Mouse (Mus musculus) adrenal gland, adult 8-10 months (tissue): ENCODE data around the gene Dab2. TPM values are rescaled to one million over a fixed set of nuclear protein-coding genes. Genes with fewer than 3 reads are reported as not detected.

Experiments used
- DNase-seq: peaks from one replicate; pipeline ENCODE4 v3.0.0; 2022
- total RNA-seq, 4 experiments: library from RNA; stranded (reverse); gene quantifications; 2 replicates each; pipeline ENCODE4 v1.2.4; 2022

Gene Dab2
- total RNA-seq, 4 experiments from 2014 or later: 433 to 532 (median 460) TPM

DNA sequence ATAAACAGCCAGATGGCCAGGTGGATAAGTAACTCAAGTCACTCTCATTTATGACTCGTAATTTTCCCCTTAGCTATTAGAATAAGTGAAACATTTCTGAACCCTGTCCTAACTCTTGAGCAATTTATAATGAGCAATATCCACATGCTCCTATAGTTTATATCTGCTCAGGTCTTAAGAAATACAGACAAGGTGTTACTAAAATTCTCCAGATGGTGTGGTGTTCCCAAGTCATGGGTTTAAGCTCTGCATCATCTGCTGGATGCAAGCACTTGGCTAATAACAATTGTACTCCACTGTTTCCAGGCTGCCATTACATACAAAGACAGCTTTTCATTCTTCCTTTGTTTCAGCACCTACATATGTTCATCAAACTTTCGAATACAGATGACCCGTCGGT lies 98.6 kb downstream of the Dab2 start:
- no peak for DNase-seq

DNA sequence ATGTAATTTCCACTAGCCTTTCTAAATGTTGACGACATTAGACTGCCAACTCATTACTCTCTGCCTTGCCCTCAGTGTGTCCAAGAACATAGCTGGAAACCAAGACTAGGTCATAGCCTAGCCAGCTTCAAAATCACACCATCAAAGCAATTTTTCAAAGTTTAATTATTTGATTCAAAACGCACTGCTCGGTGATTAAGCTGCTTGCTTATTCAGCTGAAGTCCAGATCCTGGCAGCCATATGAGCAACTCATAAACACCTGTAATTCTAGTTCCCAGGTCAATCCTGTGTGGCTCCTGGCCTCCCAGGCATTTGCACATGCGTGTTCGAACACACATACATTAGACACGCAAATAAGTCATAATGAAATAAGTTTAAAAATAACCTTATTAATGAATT lies 99.3 kb downstream of the Dab2 start:
- no peak for DNase-seq

DNA sequence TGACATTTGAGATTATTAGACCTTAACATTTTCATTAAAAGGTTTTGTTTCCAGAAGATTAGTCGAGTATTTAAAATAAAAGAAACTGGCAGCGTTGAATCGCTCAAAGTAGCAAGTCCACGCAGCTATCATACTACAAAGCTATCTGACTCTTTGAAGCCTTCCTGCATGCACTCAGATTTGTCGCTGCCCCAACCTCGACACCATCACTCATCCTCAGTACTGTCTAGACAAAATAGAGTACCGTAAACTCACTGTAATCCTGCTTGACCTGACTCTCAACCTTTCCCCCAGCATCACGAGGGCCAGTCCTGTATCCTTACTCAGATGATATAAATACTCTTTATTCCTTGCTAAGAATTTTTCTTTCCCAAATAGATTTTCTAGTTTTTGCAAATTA lies 100.5 kb downstream of the Dab2 start:
- DNase-seq: peak; percentile 61

DNA sequence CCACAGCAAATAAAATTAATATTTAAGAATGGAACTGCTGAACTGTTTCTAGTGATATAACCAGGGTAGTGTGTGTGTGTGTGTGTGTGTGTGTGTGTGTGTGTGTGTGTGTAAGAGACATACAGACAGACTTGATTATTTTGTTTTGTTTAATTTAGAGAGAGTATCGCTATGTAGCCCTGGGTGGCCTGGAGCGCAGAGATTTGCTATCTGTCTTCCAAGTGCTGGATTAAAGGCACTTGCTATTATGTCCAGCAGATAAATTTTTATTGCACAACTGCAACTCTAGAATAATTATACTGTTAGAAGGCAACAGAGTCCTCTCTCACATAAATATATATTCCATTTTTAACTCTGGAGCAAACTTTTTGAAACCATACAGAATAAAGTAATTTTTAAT lies 102.8 kb downstream of the Dab2 start:
- no peak for DNase-seq

DNA sequence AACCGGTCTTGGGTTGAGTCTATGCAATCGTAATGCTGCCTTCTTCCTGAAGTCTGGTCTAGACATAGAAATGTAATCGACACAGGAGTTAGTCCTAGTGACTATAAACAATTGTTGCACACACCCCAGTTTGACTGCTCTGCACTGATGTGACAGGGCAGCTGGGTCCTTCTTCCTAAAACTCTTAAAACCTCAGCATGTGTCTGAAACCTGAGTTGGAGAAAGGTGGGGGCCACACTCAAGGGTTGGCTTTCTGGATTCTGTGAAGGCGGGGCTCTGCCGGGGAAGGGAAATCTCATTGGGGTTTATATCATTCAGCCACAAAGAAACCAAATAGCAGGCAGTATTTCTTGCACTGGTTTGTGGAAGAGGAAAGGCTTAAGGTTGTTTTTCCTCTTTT lies 104.6 kb downstream of the Dab2 start:
- DNase-seq: no peak

DNA sequence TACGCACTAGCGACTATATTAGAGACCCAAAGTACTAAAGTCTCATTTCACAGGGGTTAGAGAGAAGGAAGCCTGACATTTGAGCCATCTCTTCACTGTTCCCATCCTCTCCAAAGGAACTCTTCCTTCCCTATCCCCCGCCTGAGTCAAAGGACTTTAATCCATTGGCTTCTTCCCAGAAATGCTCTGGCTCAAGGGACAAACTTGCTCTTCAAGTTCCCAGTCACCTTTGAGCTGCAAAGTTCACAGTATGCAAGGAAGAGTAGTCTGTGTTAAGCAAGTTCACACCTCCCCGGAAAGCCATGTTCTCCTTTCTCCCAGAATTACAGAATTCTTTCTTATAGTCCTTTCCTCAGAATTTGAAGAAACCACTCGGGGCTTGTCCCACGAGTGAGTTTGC lies 107.2 kb downstream of the Dab2 start:
- DNase-seq: no peak

DNA sequence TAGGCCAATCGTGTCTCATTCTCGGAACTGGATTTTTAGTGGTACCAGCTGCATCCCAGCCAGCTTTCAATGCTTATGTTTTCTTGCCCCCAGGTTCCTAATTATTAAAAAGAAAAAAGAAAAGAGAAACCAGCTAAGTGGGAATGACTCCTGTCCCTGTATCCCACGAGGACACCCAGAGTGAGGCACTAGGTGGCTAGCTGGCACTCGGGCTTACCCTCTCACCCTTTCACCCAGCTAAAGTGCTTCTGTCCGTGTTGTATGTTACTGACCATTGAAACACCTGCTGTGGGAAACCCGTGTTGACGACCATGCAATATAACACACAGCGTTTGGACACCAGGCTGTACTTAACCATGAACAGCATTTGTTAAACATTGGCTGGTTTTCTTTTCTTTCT lies 109.4 kb downstream of the Dab2 start:
- DNase-seq: no peak

DNA sequence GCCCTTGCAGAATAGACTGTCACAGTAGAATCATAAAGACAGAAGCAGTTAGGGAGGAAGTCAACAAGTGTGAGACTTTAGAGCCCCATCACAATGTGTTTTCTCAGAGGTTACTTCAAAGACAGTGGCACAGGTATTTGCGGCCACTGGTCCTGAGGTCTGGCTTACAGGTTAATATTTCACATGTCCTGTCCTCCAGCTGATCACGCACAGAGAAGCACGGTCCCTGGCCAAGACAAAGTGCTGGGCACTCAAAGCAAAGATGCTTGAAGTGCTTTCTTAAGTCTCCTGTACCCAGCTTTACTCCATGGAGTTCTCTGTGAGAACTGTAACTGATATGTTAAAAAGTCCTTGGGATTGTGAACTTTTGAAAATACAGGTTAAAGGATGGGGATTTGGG lies 110.6 kb downstream of the Dab2 start:
- DNase-seq: no peak

DNA sequence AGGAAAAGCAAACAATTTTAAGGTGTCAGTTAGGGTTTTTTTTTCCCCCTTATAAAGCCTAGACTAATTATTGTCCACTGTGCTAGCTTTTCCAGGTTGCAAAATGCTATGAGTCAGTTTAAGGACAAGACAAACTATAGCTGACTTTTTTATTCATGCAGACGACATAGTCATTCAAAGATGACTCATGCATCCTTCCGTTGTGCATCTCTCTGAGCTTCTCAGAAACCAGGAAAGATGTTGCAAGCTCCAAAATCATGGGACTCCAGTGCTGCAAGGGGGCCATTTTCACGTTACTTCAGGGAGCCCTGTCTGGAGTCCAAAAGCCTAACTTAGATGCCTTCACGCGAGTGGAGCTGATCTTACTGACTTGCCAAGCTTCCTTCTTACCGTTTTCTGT lies 111.7 kb downstream of the Dab2 start:
- DNase-seq: no peak

DNA sequence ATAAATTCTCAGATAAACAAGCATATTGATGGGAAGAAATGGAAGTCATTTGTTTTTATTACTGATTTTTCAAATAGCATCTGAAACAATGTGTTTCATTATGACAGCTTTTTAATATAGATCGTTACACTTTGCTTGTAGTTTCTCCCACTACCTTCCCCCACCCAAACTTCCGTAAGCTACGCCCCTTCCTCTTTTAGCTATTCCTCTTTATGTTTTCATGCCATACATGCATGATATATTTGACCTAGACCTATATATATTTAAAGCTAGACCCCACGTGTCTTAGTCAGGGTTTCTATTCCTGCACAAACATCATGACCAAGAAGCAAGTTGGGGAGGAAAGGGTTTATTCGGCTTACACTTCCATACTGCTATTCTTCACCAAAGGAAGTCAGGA lies 115.7 kb downstream of the Dab2 start:
- DNase-seq: no peak

DNA sequence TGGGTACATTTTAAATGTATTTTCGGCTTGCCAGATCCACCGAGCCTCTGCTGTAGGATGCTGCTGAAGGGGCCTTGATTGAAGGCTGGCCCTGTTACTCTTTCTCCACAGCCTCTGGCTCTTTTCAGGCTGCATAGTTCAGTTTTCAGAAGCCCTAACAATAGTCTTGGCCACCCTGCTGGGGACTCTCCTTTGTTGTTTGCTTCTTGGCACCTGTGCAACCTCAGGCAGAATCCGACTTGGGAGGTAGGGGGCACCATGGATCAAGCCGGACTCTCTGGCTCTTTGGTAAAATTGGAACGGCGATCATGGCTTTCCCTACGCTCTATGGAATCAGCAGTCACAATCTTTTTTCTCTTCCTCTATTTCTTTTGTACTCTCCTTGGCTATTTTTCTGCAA lies 132.2 kb downstream of the Dab2 start:
- no peak for DNase-seq

DNA sequence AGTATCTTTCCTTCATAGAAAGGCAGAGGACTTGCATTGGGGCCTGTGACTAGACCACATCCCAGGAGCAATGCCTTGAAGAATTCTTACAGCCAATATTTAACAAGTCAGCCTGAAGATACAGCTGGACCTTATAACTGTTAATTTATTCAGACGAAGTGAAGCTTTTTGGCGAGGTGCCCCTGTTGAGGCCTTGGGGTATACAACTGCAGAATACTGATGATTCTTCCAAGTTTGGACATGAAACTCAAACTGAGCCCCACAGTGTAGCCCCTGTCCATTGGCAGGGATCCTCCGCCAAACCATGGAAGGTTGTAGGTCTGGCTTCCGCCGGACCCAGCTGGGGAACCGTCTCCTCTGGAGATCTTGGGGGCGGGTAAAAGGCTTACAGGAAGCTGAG lies 132.8 kb downstream of the Dab2 start:
- DNase-seq: no peak

DNA sequence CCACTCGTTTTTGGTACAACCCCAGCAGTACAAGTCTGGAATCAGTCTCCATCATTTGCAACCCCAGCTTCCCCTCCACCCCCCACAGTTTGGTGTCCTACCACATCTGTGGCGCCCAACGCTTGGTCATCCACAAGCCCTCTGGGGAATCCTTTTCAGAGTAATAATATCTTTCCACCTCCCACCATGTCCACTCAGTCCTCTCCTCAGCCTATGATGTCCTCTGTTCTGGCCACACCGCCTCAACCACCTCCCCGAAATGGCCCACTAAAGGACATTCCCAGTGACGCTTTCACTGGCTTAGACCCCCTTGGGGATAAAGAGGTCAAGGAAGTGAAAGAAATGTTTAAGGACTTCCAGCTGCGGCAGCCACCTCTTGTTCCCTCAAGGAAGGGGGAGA lies 135.7 kb downstream of the Dab2 start:
- no peak for DNase-seq

DNA sequence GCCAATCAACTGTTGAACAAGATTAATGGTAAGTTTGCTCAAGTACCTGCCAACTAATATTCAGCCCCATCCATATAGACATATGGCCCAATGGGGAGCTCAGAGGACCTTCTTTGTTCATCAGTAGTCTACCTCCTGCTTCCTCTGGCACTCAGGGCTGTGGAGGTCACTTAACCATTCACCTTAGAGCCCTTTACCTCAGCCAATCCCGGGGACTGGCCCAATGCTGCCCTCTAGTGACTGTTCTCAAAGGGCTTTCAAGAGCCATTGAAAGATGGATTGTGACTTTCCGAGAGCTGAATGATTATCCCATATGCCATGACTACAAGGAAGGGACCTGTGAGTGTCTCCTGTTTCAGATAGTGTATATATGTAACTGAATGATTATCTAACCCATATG lies 136.2 kb downstream of the Dab2 start:
- no peak for DNase-seq

DNA sequence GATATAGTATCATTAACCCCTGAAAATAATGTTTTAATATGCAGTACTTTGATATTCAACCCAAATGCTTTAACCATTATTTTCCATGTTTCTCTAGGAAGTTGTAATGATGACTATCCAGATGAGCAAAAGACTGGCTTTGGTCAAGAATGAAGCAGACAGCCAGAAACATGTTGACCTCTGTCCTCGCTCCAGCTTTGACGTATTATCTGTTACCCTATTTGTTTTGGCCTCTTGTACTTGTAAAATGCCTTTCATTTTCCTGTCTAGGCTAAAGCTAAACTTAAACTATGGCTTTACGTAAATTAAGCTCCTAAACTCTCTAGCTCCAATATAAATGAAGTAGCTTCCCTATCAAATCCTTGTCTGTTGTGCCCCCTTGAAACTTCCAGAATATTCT lies 139.1 kb downstream of the Dab2 start:
- DNase-seq: no peak

DNA sequence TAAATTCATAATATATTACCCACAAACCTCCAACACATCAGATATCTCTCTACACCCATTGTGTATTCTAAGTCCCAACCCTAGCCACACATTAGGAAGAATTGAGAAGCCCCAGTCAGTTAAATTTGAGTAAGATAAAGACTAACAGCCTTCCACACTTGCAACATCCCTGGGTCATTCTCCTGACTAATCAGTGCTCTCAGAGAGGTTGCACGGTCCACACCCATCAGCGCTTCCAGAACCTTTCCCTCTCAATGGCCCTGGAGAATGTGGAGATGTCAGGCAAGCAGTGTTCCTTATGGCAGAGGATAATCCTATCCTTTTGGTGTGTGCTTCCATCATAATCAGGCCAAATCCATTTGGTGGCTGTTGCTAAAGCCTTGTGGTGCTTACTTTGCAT lies 144.9 kb downstream of the Dab2 start:
- no peak for DNase-seq

DNA sequence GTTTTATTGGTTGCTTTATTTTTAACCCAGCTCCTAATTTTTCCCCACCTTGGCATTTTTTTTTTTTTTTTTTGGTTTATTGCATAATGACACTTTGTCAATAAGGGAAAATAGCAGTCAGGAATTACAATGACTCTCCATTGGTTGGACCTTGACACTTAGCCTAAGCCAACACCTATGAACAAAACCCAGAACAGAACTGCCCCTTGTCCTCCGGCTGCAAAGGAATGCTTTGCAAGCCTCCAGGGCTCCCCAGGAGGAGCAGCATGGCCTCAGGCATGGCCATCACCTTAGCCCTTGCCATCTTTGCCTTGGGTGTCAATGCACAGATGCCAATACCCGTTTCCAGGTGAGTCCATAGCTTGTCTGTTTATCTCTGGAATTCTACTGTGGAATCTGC lies 145.5 kb downstream of the Dab2 start, which contains the start of gene C9:
Gene C9, plus strand, starts transcription at position 193 of the 400 bp plus-strand sequence.
- no peak for DNase-seq

DNA sequence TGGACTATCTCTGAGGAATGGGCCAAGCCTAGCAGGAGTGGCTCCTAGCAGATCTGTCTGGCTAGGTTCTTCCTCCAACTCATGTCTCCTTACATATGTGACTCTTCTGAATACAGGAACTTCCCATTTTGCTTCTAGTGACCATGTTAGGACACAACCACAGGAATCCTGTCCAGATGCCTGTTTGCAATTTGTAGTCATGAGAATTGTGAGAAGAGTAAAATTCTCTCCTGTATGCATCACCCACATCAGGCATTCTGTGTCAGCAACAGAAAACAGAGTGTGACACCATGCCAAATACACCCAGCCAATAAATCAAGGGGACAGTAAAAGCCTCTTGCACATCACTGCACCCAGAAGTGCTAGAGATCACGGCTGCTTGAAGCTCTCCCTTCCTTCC lies 146.6 kb downstream of the Dab2 start:
- DNase-seq: no peak

DNA sequence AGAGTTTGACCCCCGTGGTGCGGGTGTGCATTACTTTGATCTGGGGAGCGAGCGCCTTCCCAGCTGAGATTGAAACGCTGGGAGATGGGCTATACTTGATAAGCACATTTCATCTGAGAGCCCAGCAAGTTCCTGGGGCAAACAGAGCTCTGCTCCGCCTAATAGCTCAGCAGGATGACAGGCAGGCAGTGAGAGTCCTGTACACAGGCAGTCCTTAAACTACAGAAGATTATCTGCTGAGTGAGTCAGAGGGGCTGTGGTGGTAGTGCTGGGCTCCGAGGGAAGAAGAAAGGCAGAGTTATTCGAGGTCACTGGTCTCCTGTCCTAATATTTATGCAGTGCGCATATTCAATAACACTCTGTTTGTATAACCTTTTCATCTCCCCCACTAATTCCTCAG lies 149.3 kb downstream of the Dab2 start:
- no peak for DNase-seq

DNA sequence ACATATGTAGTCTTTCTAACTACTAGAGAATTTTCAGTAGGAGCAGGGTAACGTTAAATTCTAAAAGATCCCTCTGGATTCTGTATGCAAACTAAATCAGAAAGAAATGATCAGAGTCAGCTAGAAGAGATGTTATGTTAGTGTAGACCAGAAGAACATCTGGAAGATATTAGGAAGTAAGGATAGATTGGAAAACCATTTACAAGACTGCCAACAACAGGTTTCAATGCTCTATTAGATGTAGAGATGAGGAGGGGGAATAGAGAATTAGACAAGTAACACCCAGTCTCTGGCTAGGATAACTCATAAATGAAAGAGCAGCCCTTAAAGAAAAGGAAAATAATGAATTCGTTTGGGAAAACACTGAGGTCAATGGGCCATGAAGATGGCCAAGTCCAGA lies 154.9 kb downstream of the Dab2 start:
- DNase-seq: no peak

DNA sequence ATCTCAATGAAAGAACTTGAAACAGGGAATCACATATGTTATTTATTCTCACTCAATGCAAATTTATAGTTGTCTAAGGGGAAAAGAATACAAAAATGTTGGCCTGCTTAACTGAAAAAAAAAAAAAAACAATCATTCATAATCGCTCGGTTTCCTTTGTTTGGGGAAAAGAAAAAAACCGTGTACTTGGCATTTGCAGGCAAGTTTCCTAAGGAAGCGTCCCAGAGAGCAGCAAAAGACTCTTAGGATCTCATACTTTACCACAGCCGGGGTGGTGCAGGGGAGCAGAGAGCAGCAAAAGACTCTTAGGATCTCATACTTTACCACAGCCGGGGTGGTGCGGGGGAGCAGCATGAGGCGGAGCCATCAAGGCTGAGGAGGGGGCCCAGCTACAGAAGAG lies 161.8 kb downstream of the Dab2 start:
- DNase-seq: no peak

DNA sequence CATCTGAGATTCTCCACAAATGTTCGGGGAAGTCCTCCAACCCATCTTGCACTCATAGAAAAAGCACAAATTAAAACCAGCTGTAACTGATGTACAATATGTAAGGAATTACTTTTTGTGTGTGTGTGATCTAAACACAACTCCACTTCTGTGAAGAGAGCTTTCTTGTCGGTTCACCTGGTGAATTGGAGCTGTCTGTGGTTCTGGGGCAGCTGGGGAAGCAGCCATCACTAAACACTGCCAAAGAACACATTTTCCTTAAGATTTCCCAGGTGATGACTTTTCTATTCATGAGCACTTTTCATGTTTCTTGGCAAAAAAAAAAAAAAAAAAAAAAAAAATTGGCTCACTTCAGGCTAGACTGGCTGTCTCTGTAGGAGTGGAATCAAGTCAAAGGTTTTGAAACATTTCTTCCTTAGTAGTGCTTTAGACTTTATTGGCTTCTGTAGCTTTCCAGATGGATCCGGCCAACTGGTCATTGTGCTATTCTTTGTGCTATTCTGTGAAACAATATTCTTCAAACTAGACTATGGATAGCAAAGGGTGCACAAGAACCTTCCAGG lies 163.9 kb downstream of the Dab2 start:
- no peak for DNase-seq

DNA sequence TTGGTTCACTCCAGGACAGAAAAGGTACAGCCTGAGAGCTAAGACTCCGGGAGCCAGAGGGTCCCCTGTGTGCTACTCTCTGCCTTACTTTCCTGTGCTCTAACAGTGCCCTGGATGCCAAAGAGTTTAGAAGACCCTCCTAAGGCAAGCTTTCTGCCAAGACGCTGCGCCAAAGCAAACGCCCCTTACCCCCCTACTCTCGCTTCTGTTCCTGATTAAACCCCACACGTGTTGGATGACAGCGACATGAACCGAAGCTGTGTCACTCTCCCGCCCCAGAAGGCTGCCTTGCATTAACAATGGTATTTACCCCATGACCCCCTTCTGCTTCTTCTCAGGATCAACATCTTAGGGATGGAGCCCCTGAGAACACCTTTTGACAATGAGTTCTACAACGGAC lies 167.4 kb downstream of the Dab2 start:
- no peak for DNase-seq

DNA sequence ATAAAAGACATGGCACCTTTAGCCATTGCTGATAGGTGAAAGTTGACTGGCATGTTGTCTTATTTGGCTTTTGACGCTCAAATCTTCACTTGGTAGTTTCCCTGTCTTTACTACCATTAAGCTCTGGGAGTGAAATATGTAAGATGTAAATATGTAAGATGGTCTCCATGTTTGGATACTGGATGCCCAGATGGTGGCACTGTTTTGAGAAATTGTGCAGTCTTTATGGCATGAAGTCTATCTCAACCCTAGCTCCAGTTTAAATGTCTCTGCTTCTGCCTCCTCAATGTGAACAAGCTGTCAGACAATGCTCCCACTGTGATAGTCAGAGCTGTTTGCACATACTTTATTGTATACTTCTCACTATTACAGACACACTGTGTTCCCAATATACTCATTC lies 169.3 kb downstream of the Dab2 start:
- no peak for DNase-seq

DNA sequence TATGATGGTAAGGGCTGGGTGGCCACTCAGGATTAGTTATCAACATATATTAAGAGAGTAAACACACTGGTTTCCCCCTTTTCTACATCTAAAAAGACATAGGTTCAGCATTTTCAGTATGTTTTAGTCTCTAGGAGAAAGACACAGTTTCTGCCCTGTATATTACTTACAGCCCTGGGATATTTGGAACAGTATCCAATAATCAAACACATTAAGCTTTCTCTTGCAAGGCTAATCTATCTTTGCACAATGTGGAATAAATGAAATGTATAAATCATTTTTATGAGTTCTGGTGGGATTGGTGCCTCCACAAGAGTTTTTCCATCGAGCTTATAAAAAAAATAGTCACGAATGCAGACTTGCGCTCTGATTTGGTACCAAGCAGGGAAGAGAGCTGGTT lies 169.8 kb downstream of the Dab2 start:
- no peak for DNase-seq

DNA sequence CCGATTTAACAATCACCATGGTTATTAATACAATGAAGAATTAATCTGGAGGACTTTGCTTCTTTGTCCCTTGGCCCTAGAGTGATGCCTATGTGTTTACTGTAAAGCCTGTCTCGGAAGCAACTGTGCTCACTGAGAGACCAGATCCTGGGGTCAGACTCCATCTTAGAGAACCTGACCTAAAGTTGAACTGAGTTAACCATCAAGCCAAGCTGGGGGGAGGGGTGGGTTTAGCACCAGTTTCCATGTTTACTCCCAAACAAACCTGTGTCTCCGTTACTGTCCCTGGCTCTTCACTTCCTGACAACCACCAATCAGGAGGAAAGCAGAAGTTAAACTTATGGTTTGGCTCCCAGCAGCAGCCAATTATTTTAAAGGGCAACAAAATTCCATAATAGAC lies 184.0 kb downstream of the Dab2 start:
- no peak for DNase-seq
